Mouse (Mus musculus): Measurements from ENCODE around the gene Nrxn1. TPM values are rescaled to one million over a fixed set of nuclear protein-coding genes. Genes with fewer than 3 reads are reported as not detected.

Gene Nrxn1
- polyA plus RNA-seq, 1 experiment from 2014 or later: 4.2 TPM

DNA sequence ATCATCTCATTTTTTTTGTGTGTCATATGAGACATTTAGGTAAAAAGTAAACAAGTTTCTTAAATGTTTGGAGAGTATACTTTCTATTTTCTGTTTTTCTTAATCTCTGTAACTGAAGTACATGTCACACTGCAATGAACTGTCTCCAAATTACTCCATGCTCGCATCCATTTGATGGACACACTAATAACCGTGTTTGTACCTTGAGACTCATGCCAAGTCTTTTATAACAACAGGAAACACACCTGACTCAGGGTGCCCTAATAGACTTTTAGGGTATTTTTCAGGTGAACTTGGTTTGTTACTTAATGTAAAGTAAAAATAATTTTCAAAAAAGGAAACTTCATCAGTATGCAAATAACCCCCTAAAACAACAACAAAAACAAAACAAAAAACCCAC, 180.1 kb downstream of the Nrxn1 start:
- ATAC-seq (replicated peaks; ENCODE audit: low FRiP score, low TSS enrichment, low read depth): no peak
- Histone ChIP-seq H3K9me3 (ENCODE audit: control insufficient read depth, low read length) (no peaks in the 10 kb centered on the region), H3K9ac (ENCODE audit: low read length) (no peak overlapping the region), H3K27ac (ENCODE audit: low read depth) (no peak overlapping the region), H3K27me3 (replicated peaks; ENCODE audit: control insufficient read depth, insufficient read depth, low read length) (no peaks in the 10 kb centered on the region), H3K4me1 (replicated peaks; ENCODE audit: control insufficient read depth, insufficient read depth, low read length) (no peaks in the 10 kb centered on the region), H3K4me2 (ENCODE audit: low read length) (no peak overlapping the region), H3K4me3 (ENCODE audit: low read depth, low read length) (no peak overlapping the region), H3K36me3 (ENCODE audit: control insufficient read depth, insufficient read depth, low read length) (no peaks in the 10 kb centered on the region)
- DNase-seq (ENCODE audit: low spot score): no peak
- 80% methylated on average over 2 of the region's 2 CpGs for WGBS

DNA sequence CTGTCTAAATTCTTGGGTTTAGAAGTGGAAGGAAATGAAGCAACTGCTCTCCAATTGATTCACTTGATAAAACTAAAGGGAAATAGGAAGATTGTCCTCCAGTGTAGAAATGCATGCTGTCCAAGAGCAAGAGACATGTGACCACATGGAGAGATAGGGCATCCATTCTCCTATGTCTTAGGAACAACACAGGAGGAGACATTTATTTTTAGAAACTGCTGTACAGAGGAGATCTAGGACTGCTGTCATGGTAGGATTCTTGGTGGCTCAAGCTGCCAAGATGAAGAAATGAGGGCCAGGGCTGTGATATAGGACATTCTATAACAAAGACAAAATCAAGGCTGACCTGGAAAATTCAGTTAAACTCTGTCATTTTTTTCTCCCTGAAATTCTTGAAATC, 180.5 kb downstream of the Nrxn1 start:
- Histone ChIP-seq H3K4me1 (replicated peaks; ENCODE audit: control insufficient read depth, insufficient read depth, low read length) (no peaks in the 10 kb centered on the region), H3K27me3 (replicated peaks; ENCODE audit: control insufficient read depth, insufficient read depth, low read length) (no peaks in the 10 kb centered on the region), H3K9me3 (ENCODE audit: control insufficient read depth, low read length) (no peaks in the 10 kb centered on the region), H3K27ac (ENCODE audit: low read depth) (no peak overlapping the region), H3K9ac (ENCODE audit: low read length) (no peak overlapping the region), H3K4me2 (ENCODE audit: low read length) (no peak overlapping the region), H3K4me3 (ENCODE audit: low read depth, low read length) (no peak overlapping the region), H3K36me3 (ENCODE audit: control insufficient read depth, insufficient read depth, low read length) (no peaks in the 10 kb centered on the region)
- ATAC-seq (replicated peaks; ENCODE audit: low FRiP score, low TSS enrichment, low read depth) (no peak), DNase-seq (ENCODE audit: low spot score) (no peak)

- WGBS: 78% methylated on average over 6 of the region's 6 CpGs
- no peak overlapping the region for H3K27ac ChIP-seq (ENCODE audit: low read depth)
- H3K4me3 ChIP-seq (ENCODE audit: low read depth, low read length): no peak overlapping the region
- DNase-seq (ENCODE audit: low spot score) (no peak), ATAC-seq (replicated peaks; ENCODE audit: low FRiP score, low TSS enrichment, low read depth) (no peak)
- no peak overlapping the region for H3K4me2 ChIP-seq (ENCODE audit: low read length)
- no peak overlapping the region for H3K9ac ChIP-seq (ENCODE audit: low read length)
- H3K9me3 ChIP-seq (ENCODE audit: control insufficient read depth, low read length): no peaks in the 10 kb centered on the region
- no peaks in the 10 kb centered on the region for H3K4me1 ChIP-seq (replicated peaks; ENCODE audit: control insufficient read depth, insufficient read depth, low read length)
- H3K27me3 ChIP-seq (replicated peaks; ENCODE audit: control insufficient read depth, insufficient read depth, low read length): no peaks in the 10 kb centered on the region
- no peaks in the 10 kb centered on the region for H3K36me3 ChIP-seq (ENCODE audit: control insufficient read depth, insufficient read depth, low read length)
These were observed 186.5 kb downstream of the Nrxn1 start for GRCm38 (mm10) chr17:90906118-90907093.

GRCm38 (mm10) chr17:90905143-90905542, 187.7 kb downstream of the Nrxn1 start:
- WGBS: 80% methylated on average over 5 of the region's 5 CpGs
- no peak overlapping the region for H3K27ac ChIP-seq (ENCODE audit: low read depth)
- H3K4me3 ChIP-seq (ENCODE audit: low read depth, low read length): no peak overlapping the region

DNA sequence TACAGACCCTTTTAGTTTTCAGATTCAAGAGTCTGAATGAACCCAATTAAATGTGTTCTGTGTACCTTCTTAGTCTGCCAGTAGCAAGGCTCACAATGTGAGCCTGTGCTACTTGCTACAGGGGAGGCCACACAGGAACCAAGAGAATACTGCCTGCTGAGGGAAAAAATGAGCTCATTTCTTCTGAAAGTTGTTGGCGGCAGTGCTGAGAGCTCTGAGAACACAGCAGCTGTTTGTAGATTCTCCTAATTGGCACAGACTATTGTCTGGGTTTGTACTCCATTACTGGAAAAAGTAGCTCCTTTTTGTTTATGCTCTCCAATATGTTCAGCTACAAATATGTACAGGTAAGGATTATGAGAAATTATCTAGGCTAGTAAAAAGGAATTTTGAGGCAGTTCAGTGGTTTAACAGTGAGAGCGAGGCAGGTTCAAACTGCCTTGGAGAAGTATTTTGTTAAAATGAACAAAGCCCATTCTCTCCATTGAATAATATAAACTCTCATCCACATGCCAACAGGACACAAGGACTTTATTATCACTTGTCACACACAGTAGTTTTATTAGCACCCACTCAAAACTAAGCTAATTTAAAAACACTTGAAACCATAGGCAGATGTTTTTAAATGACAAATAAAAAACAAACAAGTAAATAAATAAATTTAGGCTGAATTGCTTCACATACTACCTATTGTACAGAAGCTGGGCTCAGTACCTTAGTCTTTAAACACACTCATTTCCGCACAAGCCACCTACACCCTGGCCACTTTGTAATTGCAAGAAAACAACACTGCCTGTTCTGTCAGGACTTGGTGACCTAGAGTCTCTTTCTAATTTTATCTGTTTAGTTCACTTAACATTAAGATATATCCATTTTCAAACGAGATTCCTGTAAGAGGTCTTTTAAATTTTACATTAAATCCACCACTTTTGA, 200.3 kb downstream of the Nrxn1 start:
- Histone ChIP-seq H3K36me3 (ENCODE audit: control insufficient read depth, insufficient read depth, low read length) (no peaks in the 10 kb centered on the region), H3K9ac (ENCODE audit: low read length) (no peak overlapping the region), H3K9me3 (ENCODE audit: control insufficient read depth, low read length) (no peaks in the 10 kb centered on the region), H3K4me3 (ENCODE audit: low read depth, low read length) (no peak overlapping the region), H3K4me1 (replicated peaks; ENCODE audit: control insufficient read depth, insufficient read depth, low read length) (no peaks in the 10 kb centered on the region), H3K4me2 (ENCODE audit: low read length) (no peak overlapping the region), H3K27ac (ENCODE audit: low read depth) (no peak overlapping the region), H3K27me3 (replicated peaks; ENCODE audit: control insufficient read depth, insufficient read depth, low read length) (no peaks in the 10 kb centered on the region)
- WGBS: 62% methylated on average over 4 of the region's 4 CpGs
- no peak for ATAC-seq (replicated peaks; ENCODE audit: low FRiP score, low TSS enrichment, low read depth)
- no peak for DNase-seq (ENCODE audit: low spot score)

More at GRCm38 (mm10) chr17:90905143-90905542, 187.7 kb downstream of the Nrxn1 start:
- ATAC-seq (replicated peaks; ENCODE audit: low FRiP score, low TSS enrichment, low read depth) (no peak), DNase-seq (ENCODE audit: low spot score) (no peak)
- no peaks in the 10 kb centered on the region for H3K9me3 ChIP-seq (ENCODE audit: control insufficient read depth, low read length)
- no peak overlapping the region for H3K4me2 ChIP-seq (ENCODE audit: low read length)
- no peaks in the 10 kb centered on the region for H3K36me3 ChIP-seq (ENCODE audit: control insufficient read depth, insufficient read depth, low read length)
- no peak overlapping the region for H3K9ac ChIP-seq (ENCODE audit: low read length)
- H3K27me3 ChIP-seq (replicated peaks; ENCODE audit: control insufficient read depth, insufficient read depth, low read length): no peaks in the 10 kb centered on the region
- H3K4me1 ChIP-seq (replicated peaks; ENCODE audit: control insufficient read depth, insufficient read depth, low read length): no peaks in the 10 kb centered on the region

DNA sequence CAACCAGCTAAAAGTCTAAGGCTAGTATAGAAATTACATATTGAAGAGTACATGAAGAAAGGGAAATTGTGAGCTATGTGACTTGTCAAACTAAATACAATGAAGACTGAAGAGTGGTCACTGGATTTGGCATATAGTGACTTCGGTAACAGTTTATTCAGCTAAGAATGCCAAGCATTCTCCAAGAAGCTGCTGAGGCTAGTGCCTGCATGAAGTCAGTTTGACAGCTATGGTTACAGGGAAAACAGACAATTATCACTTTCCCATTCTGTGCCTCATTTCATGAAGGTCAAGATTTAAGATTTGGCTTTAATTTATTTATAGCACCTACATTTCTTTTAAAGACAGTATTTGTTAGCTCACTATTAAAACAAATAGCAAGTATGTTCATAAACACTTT, 201.2 kb downstream of the Nrxn1 start:
- H3K36me3 ChIP-seq (ENCODE audit: control insufficient read depth, insufficient read depth, low read length): no peaks in the 10 kb centered on the region
- WGBS: 40% methylated on average over 1 of the region's 1 CpGs
- no peak overlapping the region for H3K9ac ChIP-seq (ENCODE audit: low read length)
- H3K27me3 ChIP-seq (replicated peaks; ENCODE audit: control insufficient read depth, insufficient read depth, low read length): no peaks in the 10 kb centered on the region
- H3K4me1 ChIP-seq (replicated peaks; ENCODE audit: control insufficient read depth, insufficient read depth, low read length): no peaks in the 10 kb centered on the region
- no peak overlapping the region for H3K4me3 ChIP-seq (ENCODE audit: low read depth, low read length)
- no peak for ATAC-seq (replicated peaks; ENCODE audit: low FRiP score, low TSS enrichment, low read depth)
- no peak overlapping the region for H3K27ac ChIP-seq (ENCODE audit: low read depth)
- no peaks in the 10 kb centered on the region for H3K9me3 ChIP-seq (ENCODE audit: control insufficient read depth, low read length)
- no peak overlapping the region for H3K4me2 ChIP-seq (ENCODE audit: low read length)
- no peak for DNase-seq (ENCODE audit: low spot score)

GRCm38 (mm10) chr17:90857225-90857624, 235.6 kb downstream of the Nrxn1 start:
- Histone ChIP-seq H3K9ac (ENCODE audit: low read length) (no peak overlapping the region), H3K27me3 (replicated peaks; ENCODE audit: control insufficient read depth, insufficient read depth, low read length) (no peaks in the 10 kb centered on the region), H3K36me3 (ENCODE audit: control insufficient read depth, insufficient read depth, low read length) (no peaks in the 10 kb centered on the region), H3K9me3 (ENCODE audit: control insufficient read depth, low read length) (no peaks in the 10 kb centered on the region), H3K4me2 (ENCODE audit: low read length) (no peak overlapping the region), H3K4me3 (ENCODE audit: low read depth, low read length) (no peak overlapping the region), H3K4me1 (replicated peaks; ENCODE audit: control insufficient read depth, insufficient read depth, low read length) (no peaks in the 10 kb centered on the region), H3K27ac (ENCODE audit: low read depth) (no peak overlapping the region)
- 61% methylated on average over 2 of the region's 2 CpGs for WGBS
- DNase-seq (ENCODE audit: low spot score) (no peak), ATAC-seq (replicated peaks; ENCODE audit: low FRiP score, low TSS enrichment, low read depth) (no peak)

DNA sequence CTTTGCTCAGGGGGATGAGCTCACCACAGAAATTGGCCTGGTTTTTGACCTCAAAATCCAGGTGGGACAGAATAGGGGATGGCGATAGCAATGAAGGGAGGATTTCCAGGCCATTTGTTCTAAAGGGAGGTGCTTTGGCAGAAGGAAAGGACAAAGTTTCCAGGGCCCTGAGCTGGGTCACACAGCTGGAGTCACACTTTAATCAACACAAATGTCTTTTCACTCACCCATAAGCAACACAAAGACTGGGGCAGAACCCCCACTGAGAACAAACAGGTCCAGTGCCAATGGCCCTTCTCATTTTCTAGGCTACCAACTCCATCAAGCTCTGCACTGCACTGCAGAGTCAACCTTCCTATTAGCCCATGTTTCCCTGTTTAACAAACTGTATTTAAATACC, 249.0 kb downstream of the Nrxn1 start:
- DNase-seq (ENCODE audit: low spot score) (no peak), ATAC-seq (replicated peaks; ENCODE audit: low FRiP score, low TSS enrichment, low read depth) (no peak)
- H3K9me3 ChIP-seq (ENCODE audit: control insufficient read depth, low read length): no peaks in the 10 kb centered on the region
- WGBS: 33% methylated on average over 1 of the region's 1 CpGs
- H3K4me3 ChIP-seq (ENCODE audit: low read depth, low read length): no peak overlapping the region
- no peak overlapping the region for H3K4me2 ChIP-seq (ENCODE audit: low read length)
- H3K36me3 ChIP-seq (ENCODE audit: control insufficient read depth, insufficient read depth, low read length): no peaks in the 10 kb centered on the region
- H3K27me3 ChIP-seq (replicated peaks; ENCODE audit: control insufficient read depth, insufficient read depth, low read length): no peaks in the 10 kb centered on the region
- H3K27ac ChIP-seq (ENCODE audit: low read depth): no peak overlapping the region
- H3K9ac ChIP-seq (ENCODE audit: low read length): no peak overlapping the region
- H3K4me1 ChIP-seq (replicated peaks; ENCODE audit: control insufficient read depth, insufficient read depth, low read length): no peaks in the 10 kb centered on the region
